Mouse (Mus musculus) hindbrain, embryonic 11.5 days (tissue): ENCODE data around the gene Pgap3. TPM values are rescaled to one million over a fixed set of nuclear protein-coding genes. Genes with fewer than 3 reads are reported as not detected.

ENCODE experiments used
- ATAC-seq: fragments of 200-750 bp; cut with Nextera tagmentation; 2 replicates; pipeline ENCODE4 v1.8.0; 2017; ENCODE audit warnings: mild to moderate bottlenecking, moderate TSS enrichment, moderate library complexity; ENCODE audit not compliant: low FRiP score
- DNase-seq: peaks from one replicate; pipeline ENCODE4 v3.0.0-alpha.2; 2015; ENCODE audit warnings: low spot score
- H3K27ac ChIP-seq: fragments of 300-500 bp; sonication (generic); 2 replicates; pipeline ENCODE4 v1.5.1; 2014; ENCODE audit warnings: mild to moderate bottlenecking, low read depth, low read length
- H3K27me3 ChIP-seq: fragments of 300-500 bp; sonication (generic); 2 replicates; pipeline ENCODE4 v1.6.1; 2014; ENCODE audit warnings: mild to moderate bottlenecking, low read length, moderate library complexity, mixed read lengths; ENCODE audit not compliant: control insufficient read depth, insufficient read depth
- H3K36me3 ChIP-seq: fragments of 300-500 bp; sonication (generic); 2 replicates; pipeline ENCODE4 v1.6.1; 2014; ENCODE audit warnings: mild to moderate bottlenecking, low read length, moderate library complexity, mixed read lengths; ENCODE audit not compliant: control insufficient read depth, insufficient read depth
- H3K4me1 ChIP-seq: fragments of 300-500 bp; sonication (generic); replicated peaks from 2 replicates; pipeline ENCODE4 v1.6.1; 2014; ENCODE audit warnings: low read length, mixed read lengths; ENCODE audit not compliant: control insufficient read depth, insufficient read depth
- H3K4me2 ChIP-seq: fragments of 300-500 bp; sonication (generic); replicated peaks from 2 replicates; pipeline ENCODE4 v1.6.1; 2014; ENCODE audit warnings: mild to moderate bottlenecking, low read depth, low read length
- H3K4me3 ChIP-seq: fragments of 300-500 bp; sonication (generic); 2 replicates; pipeline ENCODE4 v1.5.1; 2014; ENCODE audit warnings: low read depth, low read length
- H3K9ac ChIP-seq: fragments of 300-500 bp; sonication (generic); 2 replicates; pipeline ENCODE4 v1.6.1; 2014; ENCODE audit warnings: low read depth, low read length
- H3K9me3 ChIP-seq: fragments of 300-500 bp; sonication (generic); 2 replicates; pipeline ENCODE4 v1.6.1; 2016; ENCODE audit warnings: low read length; ENCODE audit not compliant: control insufficient read depth
- WGBS: fragments of 180-500 bp; shearing (Covaris S2); extraction: QIAGEN DNeasy Blood & Tissue Kit; methylation state at CpG from one replicate; pipeline ENCODE4 v1.1.7; 2014; 5-methylcytosine and 5-hydroxymethylcytosine counted together
- polyA plus RNA-seq: library from polyadenylated mRNA; unstranded; fragments of >200 nt; fragmentation: Nextera tagmentation; extraction: Ambion mirVana; gene quantifications from 2 replicates; pipeline ENCODE4 v1.2.1, GENCODE M21; 2014

The Pgap3 gene
- polyA plus RNA-seq, 1 experiment from 2014 or later = 4.3 TPM

DNA sequence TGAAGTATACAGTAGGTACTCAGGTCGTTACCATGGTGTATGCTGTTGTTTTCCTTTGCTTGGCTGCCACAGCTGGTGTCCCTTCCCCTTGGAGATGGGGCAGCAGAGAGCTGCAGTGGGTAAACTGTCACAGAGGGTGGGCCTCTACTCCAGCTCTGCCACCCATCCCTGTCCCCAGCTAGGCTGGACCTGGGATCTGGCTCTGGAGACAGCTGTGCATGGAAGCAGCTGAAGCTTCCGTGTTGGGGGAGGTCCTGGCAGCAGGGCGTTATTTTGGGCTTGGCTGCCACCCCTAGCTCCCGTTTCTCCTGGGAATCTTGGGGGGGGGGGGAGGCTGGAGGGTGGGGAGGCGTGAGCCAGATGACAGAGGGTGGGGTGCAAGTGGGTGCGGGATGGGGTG, 18.0 kb upstream of the Pgap3 start:
- 62% methylated on average over 5 of the region's 6 CpGs for WGBS
- H3K4me3 ChIP-seq = no peak overlapping the region
- H3K9me3 ChIP-seq = no peaks in the 10 kb centered on the region
- no peak for DNase-seq
- ATAC-seq = no peak
- H3K27me3 ChIP-seq = no peaks in the 10 kb centered on the region
- H3K27ac ChIP-seq = no peak overlapping the region
- no peaks in the 10 kb centered on the region; the same call in 1 of the 2 replicates for H3K4me1 ChIP-seq
- H3K36me3 ChIP-seq = no peaks in the 10 kb centered on the region
- H3K4me2 ChIP-seq = no peak overlapping the region
- H3K9ac ChIP-seq = no peak overlapping the region

- DNase-seq = no peak
- no peaks in the 10 kb centered on the region for H3K9me3 ChIP-seq
- H3K4me1 ChIP-seq = no peaks in the 10 kb centered on the region; the same call in 1 of the 2 replicates
- no peak overlapping the region for H3K27ac ChIP-seq
- no peak overlapping the region for H3K9ac ChIP-seq
- H3K4me3 ChIP-seq = no peak overlapping the region
- ATAC-seq = no peak
- H3K27me3 ChIP-seq = no peaks in the 10 kb centered on the region
- no peaks in the 10 kb centered on the region for H3K36me3 ChIP-seq
- no peak overlapping the region for H3K4me2 ChIP-seq
- WGBS = 89% methylated on average over 1 of the region's 1 CpGs
Observed at GRCm38 (mm10) chr11:98417074-98417473, 16.8 kb upstream of the Pgap3 start.

DNA sequence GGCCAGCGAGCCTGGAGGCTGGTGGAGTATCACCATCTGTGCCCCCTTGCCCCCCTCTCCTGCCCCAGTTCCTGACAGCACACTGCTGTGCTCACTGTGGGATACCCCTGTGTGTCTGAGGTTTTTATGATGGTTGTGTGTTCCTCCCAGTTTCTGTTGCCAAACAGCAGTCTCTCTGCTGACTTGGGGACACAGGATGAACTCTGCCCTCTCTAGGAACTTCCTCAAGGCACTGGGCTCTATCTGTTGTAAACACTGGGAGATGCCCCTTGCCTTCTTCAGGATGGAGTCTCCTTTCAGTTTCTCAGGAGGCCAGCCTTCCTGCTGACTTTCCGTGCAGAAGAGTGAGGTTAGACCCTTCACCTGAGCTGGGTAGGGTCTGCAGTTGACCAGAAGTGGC, 13.9 kb upstream of the Pgap3 start:
- Histone ChIP-seq H3K9me3 (no peaks in the 10 kb centered on the region), H3K27me3 (peaks cover 5% of the 10 kb centered on the region; the same call in 1 of the 2 replicates), H3K9ac (no peak overlapping the region), H3K4me3 (no peak overlapping the region), H3K27ac (no peak overlapping the region), H3K36me3 (no peaks in the 10 kb centered on the region), H3K4me2 (no peak overlapping the region), H3K4me1 (peaks cover 4% of the 10 kb centered on the region)
- DNase-seq = no peak
- WGBS = 10% methylated on average over 2 of the region's 2 CpGs
- ATAC-seq = no peak

- Histone ChIP-seq H3K27me3 (peaks cover 5% of the 10 kb centered on the region; the same call in 1 of the 2 replicates), H3K4me3 (peak overlapping the region; percentile 79), H3K9me3 (no peaks in the 10 kb centered on the region), H3K9ac (no peak overlapping the region), H3K4me1 (peaks cover 4% of the 10 kb centered on the region), H3K4me2 (peak overlapping the region; percentile 99), H3K36me3 (no peaks in the 10 kb centered on the region), H3K27ac (no peak overlapping the region)
- WGBS = 20% methylated on average over 7 of the region's 7 CpGs
- DNase-seq (peak; percentile 14), ATAC-seq (no peak)
Observed at GRCm38 (mm10) chr11:98413731-98414130, 13.4 kb upstream of the Pgap3 start.

GRCm38 (mm10) chr11:98412797-98413301, 12.6 kb upstream of the Pgap3 start:
- Histone ChIP-seq H3K36me3 (no peaks in the 10 kb centered on the region), H3K27ac (peak overlapping the region; percentile 24; the same call in 1 of the 2 replicates), H3K4me1 (peaks cover 4% of the 10 kb centered on the region), H3K9me3 (no peaks in the 10 kb centered on the region), H3K4me2 (peak overlapping the region; percentile 99), H3K4me3 (peak overlapping the region; percentile 79), H3K27me3 (peaks cover 5% of the 10 kb centered on the region; the same call in 1 of the 2 replicates), H3K9ac (peak overlapping the region; percentile 83)
- 1% methylated on average over 40 of the region's 40 CpGs for WGBS
- ATAC-seq (peak; percentile 37; the same call in 1 of the 2 replicates), DNase-seq (peak; percentile 58)

DNA sequence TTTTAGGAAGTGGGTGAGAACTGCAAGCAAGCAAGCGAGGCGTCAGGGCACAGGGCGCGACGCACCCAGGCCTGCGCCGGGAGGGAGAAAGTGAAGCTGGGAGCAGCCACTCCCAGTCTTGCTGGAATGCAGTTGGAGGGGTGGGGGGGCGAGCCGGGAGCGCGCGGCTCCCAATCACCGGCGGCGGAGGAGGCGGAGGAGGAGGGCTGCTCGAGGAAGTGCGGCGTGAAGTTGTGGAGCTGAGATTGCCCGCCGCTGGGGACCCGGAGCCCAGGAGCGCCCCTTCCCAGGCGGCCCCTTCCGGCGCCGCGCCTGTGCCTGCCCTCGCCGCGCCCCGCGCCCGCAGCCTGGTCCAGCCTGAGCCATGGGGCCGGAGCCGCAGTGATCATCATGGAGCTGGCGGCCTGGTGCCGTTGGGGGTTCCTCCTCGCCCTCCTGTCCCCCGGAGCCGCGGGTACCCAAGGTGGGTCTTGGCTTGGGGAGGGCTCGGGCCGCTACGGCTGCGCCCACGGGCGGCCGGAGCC, 12.0 kb upstream of the Pgap3 start, which contains the start of gene Erbb2:
TSS of gene Erbb2 (plus strand) at position 198 of the 524 bp plus-strand sequence.
- peak within 1 kb of the TSS; percentile 79 for H3K4me3 ChIP-seq
- ATAC-seq = peak; percentile 62
- 0% methylated on average over 46 of the region's 49 CpGs for WGBS
- peak within 1 kb of the TSS; percentile 83 for H3K9ac ChIP-seq
- peaks cover 4% of the 10 kb centered on the region for H3K4me1 ChIP-seq
- peak within 1 kb of the TSS; percentile 99 for H3K4me2 ChIP-seq
- peak; percentile 79 for DNase-seq
- H3K9me3 ChIP-seq = no peaks in the 10 kb centered on the region
- H3K27ac ChIP-seq = peak within 1 kb of the TSS; percentile 24; the same call in 1 of the 2 replicates
- H3K36me3 ChIP-seq = no peaks in the 10 kb centered on the region
- peaks cover 5% of the 10 kb centered on the region; the same call in 1 of the 2 replicates for H3K27me3 ChIP-seq

- ATAC-seq (peak; percentile 73; the same call in 1 of the 2 replicates), DNase-seq (peak; percentile 61)
- no peak overlapping the region for H3K27ac ChIP-seq
- no peaks in the 10 kb centered on the region for H3K9me3 ChIP-seq
- H3K36me3 ChIP-seq = no peaks in the 10 kb centered on the region
- no peak overlapping the region; the same call in 1 of the 2 replicates for H3K4me2 ChIP-seq
- H3K4me1 ChIP-seq = peaks cover 4% of the 10 kb centered on the region
- H3K9ac ChIP-seq = peak overlapping the region; percentile 44
- peaks cover 5% of the 10 kb centered on the region; the same call in 1 of the 2 replicates for H3K27me3 ChIP-seq
- H3K4me3 ChIP-seq = peak overlapping the region; percentile 8; the same call in 1 of the 2 replicates
- 7% methylated on average over 8 of the region's 10 CpGs for WGBS
Observed at GRCm38 (mm10) chr11:98409341-98409822, 9.1 kb upstream of the Pgap3 start.

GRCm38 (mm10) chr11:98408872-98409271, 8.6 kb upstream of the Pgap3 start:
- ATAC-seq = 0 out of 2 replicates have a peak, but pooled peaks have one; percentile 31
- Histone ChIP-seq H3K4me2 (no peak overlapping the region; the same call in 1 of the 2 replicates), H3K4me1 (peaks cover 4% of the 10 kb centered on the region), H3K9me3 (no peaks in the 10 kb centered on the region), H3K9ac (peak overlapping the region; percentile 44), H3K4me3 (peak overlapping the region; percentile 8; the same call in 1 of the 2 replicates), H3K27me3 (peaks cover 5% of the 10 kb centered on the region; the same call in 1 of the 2 replicates), H3K36me3 (no peaks in the 10 kb centered on the region), H3K27ac (no peak overlapping the region)
- WGBS = 38% methylated on average over 8 of the region's 8 CpGs
- no peak for DNase-seq
